Mouse (Mus musculus) cerebellum, adult 18-20 months (tissue): ENCODE results near the gene Slc25a51.

Experiments used
- DNase-seq, 2 experiments: peaks; one replicate each; pipeline ENCODE4 v3.0.0; 2021

Gene Slc25a51

GRCm38 (mm10) chr4:45423406-45423805, 14.8 kb upstream of the Slc25a51 start:
- no peak for DNase-seq

DNA sequence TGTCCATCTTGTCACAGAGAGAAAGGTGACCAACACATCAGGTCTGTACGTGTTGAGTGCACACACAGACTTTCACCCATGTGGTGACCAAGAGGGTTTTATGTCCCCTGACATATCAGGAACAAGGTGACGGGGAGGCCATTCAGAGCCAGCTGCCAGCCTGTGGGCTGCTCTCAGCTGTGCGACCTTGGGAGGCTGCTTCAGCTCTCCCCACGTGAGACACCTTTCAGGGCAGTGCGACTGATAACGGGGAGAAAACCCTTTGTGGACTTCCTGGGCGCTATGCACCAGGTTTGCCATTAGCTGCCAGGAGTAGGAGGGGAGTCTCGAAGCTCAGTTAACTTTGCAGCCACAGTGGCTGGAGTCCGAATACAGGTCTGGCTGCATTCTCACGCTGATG, 14.1 kb upstream of the Slc25a51 start:
- DNase-seq, result no peak

DNA sequence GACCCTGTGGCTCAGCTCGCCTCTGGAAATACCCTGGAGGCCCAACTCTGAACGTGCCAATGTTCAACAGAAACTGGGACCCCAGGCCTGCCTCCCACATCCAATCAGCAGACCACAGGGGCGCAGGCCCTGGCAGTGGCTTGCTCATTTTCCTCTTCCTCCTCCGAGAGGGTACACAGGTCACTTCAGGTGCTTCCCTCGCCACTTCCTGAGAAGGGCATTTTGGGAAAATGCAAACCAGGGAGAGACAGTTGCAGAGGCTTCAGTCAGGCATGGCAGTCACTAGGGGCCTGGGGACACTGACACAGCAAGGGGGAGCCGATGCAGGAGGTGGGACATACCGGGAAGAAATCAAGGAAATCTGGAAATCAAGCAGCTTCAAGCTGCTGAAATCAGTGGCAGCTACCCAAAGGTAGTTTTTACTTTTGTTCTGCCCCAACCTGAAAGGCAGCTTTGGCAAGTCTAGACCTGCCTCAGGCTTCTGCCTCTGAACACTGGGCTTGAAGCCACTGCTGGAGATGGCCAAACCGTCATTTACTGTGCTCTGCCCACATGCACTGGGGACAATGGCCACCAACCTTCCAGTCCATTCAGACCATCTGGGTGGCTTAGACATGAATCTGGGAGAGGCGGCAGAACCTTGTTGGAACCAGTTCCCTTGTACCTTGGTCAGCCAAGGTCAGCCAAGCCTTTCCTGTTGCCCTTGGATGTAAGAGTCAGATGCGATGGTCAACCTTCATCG, 13.1 kb upstream of the Slc25a51 start:
- no peak for DNase-seq

DNA sequence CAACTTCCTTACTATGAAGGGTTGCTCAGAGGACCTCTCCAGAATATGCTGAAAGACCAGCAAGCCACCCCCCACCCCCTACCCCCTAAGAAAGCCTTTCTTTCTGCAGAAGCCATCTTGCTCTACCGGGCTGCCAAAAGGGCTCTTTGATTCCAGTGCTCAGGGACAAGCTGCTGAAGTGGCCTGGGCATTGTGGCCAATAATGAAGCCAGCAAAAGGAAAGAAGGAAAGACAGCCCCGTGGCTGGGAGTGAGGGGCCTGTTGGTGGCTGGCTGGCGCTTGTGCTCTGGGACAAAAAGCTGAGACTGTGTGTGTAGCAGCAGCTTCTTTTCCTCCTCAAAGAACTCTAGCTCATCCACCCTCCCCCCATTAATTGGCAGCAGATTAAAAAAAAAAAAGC, 12.2 kb upstream of the Slc25a51 start:
- no peak for DNase-seq

GRCm38 (mm10) chr4:45419051-45419450, 10.5 kb upstream of the Slc25a51 start:
- DNase-seq, result no peak

DNA sequence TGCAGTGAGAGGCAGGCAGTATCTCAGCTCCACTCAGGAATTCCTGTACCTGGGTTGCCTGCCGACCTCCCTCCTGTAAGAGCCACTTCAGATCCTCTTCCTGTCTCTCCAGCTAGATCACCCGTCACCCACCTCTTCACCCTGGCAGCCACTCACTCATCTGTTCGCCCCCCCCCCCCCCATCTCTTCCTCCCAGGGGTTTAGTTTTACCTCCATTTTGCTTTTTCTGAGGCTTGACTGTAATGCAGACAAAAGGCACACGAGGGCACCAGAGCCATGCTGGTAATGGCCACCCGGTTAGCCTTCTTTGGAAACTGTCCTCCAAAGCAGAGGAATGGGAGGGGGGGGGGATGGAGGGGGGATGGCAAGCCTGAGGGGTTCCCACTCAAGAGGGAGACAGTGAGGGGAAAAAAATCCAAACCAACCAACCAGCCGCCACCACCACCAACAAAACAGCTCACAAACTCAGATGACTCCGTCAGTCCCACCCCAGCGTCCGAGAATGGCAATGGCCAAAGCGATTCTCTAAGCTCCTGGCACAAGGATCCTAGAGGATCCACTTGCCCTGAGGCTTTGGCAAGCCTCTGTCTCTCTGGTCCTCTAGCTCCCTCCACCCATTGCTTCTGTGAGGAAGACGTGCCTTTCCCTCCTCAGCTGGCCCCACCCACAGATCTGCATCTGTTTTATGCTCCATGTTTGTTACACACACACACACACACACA, 9.8 kb upstream of the Slc25a51 start:
- peak; percentile 33 to 37 for DNase-seq

- no peak for DNase-seq
These were observed 7.7 kb upstream of the Slc25a51 start for GRCm38 (mm10) chr4:45416314-45416713.

- no peak for DNase-seq
These were observed 5.2 kb upstream of the Slc25a51 start for GRCm38 (mm10) chr4:45413674-45414338.

DNA sequence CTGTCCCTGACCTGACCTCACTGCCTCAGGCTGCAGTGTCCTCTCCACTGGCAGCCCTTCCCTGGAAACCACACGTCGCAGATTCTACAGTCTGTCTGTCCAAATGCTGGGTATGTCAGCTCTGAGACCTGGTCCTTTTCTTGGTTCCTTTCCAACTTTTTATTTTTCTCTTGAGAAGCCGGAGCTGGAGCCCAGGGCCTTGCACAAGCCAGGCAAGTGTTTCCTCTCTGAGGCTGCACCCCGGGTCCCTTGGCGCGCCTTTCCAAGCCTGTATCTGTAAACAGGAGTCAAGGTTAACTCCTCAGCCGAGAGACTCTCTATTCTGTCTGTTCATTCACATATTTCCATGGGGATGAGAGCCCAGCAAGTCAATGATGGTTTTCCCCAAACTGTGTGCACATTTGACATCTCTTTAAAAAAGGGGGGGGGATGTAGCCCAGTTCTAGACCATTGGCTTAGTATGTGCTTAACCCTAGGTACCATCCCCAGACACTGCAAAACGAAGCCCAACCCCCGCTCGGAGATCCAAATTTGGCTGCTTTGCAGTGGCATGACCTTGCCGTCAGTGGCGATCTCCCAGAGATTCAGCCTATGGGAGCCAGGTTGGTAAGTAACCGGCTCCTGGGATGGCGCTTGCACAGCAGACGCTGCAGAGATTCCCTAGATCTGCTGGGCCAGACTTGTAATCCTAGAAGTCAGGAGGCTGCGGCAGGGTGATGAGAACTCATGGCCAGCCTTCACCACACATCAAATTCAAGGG, 4.0 kb upstream of the Slc25a51 start:
- DNase-seq, result no peak

DNA sequence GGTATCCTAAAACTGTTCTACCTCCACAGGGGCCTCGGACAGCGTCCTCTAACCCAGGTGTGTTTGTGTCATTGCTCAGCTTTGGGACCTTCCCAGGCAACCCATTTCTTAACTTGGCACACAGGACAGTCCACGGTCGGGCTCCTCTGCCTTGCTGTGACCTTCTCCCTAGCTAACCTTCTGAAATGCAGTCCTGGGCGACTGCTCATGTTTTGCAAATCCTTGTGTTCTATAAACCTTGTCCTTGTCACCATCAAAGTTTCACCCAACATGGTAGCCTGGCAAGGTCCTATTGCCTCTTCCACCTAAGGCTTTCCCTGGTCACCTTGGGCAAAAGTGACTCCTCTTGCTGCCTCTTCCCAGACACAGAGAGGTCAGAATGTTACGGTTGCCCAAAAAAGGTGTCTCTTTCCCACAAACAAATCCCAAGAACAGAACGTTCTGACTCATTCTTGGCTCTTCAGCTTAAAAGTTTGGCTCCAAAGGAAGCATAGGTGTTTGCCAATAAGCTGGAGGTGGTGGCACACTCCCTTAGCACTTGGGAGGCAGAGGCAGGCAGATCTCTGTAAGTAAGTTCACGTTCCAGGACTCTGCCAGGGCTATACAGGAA, 2.7 kb upstream of the Slc25a51 start:
- DNase-seq, result no peak

DNA sequence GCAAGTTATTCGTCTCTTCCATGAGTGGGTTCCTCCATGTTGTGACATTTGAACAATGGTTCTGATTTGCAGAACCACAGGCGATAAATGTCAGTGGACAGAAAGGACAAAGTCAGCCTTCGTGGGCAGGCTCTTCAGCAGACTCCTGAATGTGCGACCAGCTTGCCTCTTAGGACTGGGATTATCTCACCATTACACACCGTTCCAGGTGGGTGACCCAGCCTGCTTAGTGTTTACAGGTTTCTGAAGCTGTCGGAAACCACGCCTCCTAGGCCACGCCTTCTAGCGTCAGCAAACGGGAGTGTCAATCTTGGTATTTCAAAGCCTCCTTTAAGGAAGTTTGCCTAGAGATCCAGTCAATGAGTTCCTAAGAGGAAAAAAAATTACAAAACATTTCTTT, 704 bp upstream of the Slc25a51 start:
- DNase-seq, result peak; percentile 63 to 77

DNA sequence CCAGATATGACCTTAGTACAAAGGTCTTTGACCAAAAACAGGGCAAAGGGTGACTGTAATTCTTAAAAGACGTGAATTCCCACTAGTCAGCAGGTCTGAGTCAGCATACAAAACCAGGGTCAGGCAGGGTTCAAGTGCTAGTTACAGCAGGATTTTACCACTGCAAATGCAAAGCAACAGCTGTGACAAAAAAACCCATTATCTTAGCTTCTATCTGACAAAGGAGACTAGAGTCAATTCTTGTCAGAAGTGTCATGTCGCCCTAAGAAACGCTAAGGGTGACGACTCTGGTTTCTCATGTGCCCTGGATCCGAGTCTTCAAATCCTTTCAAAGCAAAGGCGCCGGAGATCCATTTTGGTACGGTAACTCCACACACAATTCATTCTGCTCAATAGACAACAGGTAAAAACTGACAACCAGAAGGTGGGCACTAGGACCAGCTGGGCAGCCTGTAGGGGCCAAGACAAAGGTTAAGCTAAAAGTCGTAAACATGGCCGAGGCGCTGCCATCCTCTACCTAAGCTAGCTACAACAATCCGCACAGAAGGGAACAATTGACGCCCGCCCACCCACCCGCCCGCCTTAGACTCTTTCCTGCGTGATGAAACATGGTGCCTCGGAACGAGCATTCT, 747 bp downstream of the Slc25a51 start:
- DNase-seq, result peak; percentile 52 to 54

- no peak for DNase-seq
These were observed 1.4 kb downstream of the Slc25a51 start for GRCm38 (mm10) chr4:45407001-45407702.

DNA sequence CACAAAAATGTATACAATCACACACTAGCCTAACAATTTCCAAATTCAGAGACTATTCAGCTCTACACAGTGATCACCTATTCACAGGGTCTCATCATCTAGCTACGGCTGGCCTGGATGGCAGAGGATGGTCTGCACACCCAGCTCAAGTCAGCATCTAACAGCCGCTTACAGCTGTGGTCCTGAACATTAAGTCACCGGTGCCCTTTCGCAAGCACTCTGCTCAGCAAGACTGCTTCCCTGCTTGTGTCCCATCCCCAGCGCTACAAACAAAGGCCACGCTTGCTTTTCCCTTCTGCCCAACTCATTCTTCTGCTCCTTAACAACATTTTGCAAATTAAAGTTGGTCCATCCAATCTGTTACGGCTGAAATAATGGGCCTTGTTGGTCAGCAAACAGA, 2.2 kb downstream of the Slc25a51 start:
- DNase-seq, result no peak

GRCm38 (mm10) chr4:45405315-45405714, 3.3 kb downstream of the Slc25a51 start:
- DNase-seq, result no peak

DNA sequence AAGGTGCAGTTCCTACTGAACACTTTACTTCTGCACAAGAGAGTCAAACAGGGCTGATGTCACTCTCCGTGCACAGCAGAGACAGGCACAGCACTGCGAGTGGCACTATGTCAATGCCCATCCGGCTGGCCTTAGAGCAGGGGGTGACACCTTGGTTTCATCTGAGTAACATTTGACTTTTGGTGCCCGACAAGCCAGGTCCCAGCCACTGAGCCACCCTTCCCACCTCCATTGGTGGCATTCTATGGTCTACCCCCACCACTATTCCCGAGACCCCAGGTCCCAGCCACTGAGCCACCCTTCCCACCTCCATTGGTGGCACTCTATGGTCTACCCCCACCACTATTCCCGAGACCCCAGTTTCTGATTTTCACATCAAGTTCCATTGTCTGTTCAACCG, 4.5 kb downstream of the Slc25a51 start:
- DNase-seq, result no peak

DNA sequence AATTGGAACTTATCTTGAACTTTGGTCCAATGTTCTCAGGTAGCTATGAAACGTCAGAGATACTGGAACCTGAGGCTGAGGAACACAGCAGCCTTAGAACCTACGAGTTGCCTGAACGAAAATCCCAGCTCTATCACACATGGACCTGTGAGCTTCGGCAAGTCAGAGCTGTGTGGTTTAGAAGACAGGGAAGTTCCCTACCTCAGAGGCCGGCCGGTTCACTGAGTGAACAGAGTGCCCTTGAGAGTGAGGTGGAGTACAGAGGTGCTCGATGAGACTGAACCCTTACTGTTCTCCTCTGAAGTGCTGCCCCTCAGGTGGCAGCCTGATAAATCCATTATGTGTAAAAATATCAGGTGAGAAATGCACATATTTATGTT, 5.1 kb downstream of the Slc25a51 start:
- no peak for DNase-seq

GRCm38 (mm10) chr4:45402878-45403498, 5.6 kb downstream of the Slc25a51 start:
- no peak for DNase-seq

DNA sequence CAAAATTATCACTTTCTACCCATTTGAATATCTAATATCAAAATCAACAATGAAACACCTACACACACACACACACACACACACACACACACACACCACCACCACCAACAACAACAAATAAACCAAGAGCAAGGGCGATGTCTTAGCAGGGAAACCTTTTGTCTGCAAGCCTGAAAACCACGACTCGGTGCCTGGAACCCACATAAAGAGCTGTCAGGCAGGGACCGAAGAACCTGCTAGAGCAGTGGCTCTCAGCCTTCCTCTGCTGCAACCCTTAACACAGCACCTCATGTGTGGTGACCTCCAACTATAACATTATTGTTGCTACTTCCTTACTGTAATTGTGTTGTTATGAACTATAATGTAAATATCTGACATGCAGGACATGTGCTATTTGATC, 6.3 kb downstream of the Slc25a51 start:
- no peak for DNase-seq

DNA sequence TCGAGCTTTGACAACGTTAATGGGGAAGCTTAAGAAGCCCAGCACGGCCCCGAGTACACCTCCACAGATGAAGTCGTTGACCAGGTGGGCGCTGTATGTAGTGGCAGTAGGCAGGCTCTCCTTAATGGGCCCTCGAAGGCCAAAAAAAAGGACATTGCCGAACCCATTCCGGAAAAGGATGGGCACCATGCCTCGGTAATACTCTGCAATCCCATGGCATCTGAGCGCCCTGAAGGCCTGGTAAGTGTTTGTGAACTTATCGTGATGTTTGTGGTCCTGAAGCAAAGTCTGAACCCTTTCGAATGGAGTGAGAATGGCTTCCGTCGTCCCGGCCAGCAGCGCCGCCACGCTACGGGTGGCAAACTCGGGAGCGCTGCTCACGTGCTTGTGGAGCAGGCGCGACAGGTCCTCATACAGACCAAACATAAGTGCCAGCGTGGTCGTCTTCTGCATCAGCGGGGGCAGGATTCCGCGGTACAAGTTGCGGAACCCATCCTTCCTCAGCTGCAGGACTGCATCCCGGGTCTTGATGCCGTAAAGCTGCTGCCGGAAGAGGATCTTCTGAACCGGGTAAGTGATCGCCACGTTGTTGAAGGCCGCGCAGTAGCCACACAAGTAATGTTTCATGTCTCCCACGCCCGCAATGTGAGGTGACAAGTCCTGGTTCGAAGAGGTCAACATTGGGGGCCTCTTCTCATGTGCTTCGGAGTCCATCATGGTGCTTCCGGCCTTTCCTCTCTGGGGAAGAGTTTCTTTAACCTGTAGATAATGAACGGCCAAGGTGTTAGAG, 8.9 kb downstream of the Slc25a51 start:
- no peak for DNase-seq
